Mouse (Mus musculus): ENCODE data around the gene Syne1. TPM values are rescaled to one million over a fixed set of nuclear protein-coding genes. Genes with fewer than 3 reads are reported as not detected.

Syne1 gene
- polyA plus RNA-seq, 1 experiment from 2014 or later = 7.8 TPM

GRCm38 (mm10) chr10:5116155-5116554 is 435.1 kb downstream of the Syne1 start:
- Histone ChIP-seq H3K4me3 (replicated peaks) (no peak overlapping the region), H3K4me1 (no peaks in the 10 kb centered on the region), H3K36me3 (peaks cover 13% of the 10 kb centered on the region; the same call in 1 of the 2 replicates), H3K27ac (no peak overlapping the region), H3K9me3 (no peaks in the 10 kb centered on the region), H3K27me3 (replicated peaks) (no peaks in the 10 kb centered on the region), H3K4me2 (no peak overlapping the region), H3K9ac (no peak overlapping the region)
- ATAC-seq (ENCODE audit: insufficient read depth, low FRiP score, low read depth) = no peak
- 89% methylated on average over 5 of the region's 5 CpGs for WGBS

- Histone ChIP-seq H3K4me2 (no peak overlapping the region), H3K27me3 (replicated peaks) (no peaks in the 10 kb centered on the region), H3K9me3 (no peaks in the 10 kb centered on the region), H3K4me3 (replicated peaks) (no peak overlapping the region), H3K27ac (no peak overlapping the region), H3K9ac (no peak overlapping the region), H3K4me1 (no peaks in the 10 kb centered on the region), H3K36me3 (peaks cover 19% of the 10 kb centered on the region; the same call in 1 of the 2 replicates)
- ATAC-seq (ENCODE audit: insufficient read depth, low FRiP score, low read depth) = no peak
- WGBS = 81% methylated on average over 5 of the region's 5 CpGs
Observed at GRCm38 (mm10) chr10:5110773-5111172, 440.5 kb downstream of the Syne1 start.

- Histone ChIP-seq H3K4me1 (no peaks in the 10 kb centered on the region), H3K9me3 (no peaks in the 10 kb centered on the region), H3K9ac (no peak overlapping the region), H3K4me3 (replicated peaks) (no peak overlapping the region), H3K27me3 (replicated peaks) (no peaks in the 10 kb centered on the region), H3K4me2 (no peak overlapping the region), H3K27ac (no peak overlapping the region), H3K36me3 (peaks cover 7% of the 10 kb centered on the region; the same call in 1 of the 2 replicates)
- WGBS = 66% methylated on average over 2 of the region's 2 CpGs
- ATAC-seq (ENCODE audit: insufficient read depth, low FRiP score, low read depth) = no peak
Observed at GRCm38 (mm10) chr10:5097754-5098137, 453.5 kb downstream of the Syne1 start.

GRCm38 (mm10) chr10:5096996-5097753 is 454.1 kb downstream of the Syne1 start:
- Histone ChIP-seq H3K9me3 (no peaks in the 10 kb centered on the region), H3K27me3 (replicated peaks) (no peaks in the 10 kb centered on the region), H3K4me1 (no peaks in the 10 kb centered on the region), H3K4me2 (no peak overlapping the region), H3K9ac (no peak overlapping the region), H3K4me3 (replicated peaks) (no peak overlapping the region), H3K36me3 (peaks cover 7% of the 10 kb centered on the region; the same call in 1 of the 2 replicates), H3K27ac (no peak overlapping the region)
- WGBS = 75% methylated on average over 10 of the region's 10 CpGs
- no peak for ATAC-seq (ENCODE audit: insufficient read depth, low FRiP score, low read depth)

GRCm38 (mm10) chr10:5089133-5089532 is 462.1 kb downstream of the Syne1 start:
- no peaks in the 10 kb centered on the region for H3K36me3 ChIP-seq
- H3K9me3 ChIP-seq = no peaks in the 10 kb centered on the region
- H3K4me2 ChIP-seq = no peak overlapping the region
- H3K9ac ChIP-seq = no peak overlapping the region
- H3K27me3 ChIP-seq (replicated peaks) = no peaks in the 10 kb centered on the region
- no peaks in the 10 kb centered on the region for H3K4me1 ChIP-seq
- no peak overlapping the region for H3K27ac ChIP-seq
- no peak for ATAC-seq (ENCODE audit: insufficient read depth, low FRiP score, low read depth)
- H3K4me3 ChIP-seq (replicated peaks) = no peak overlapping the region
- 89% methylated on average over 4 of the region's 4 CpGs for WGBS

GRCm38 (mm10) chr10:5087336-5087735 is 463.9 kb downstream of the Syne1 start:
- no peak overlapping the region for H3K27ac ChIP-seq
- H3K4me2 ChIP-seq = no peak overlapping the region
- no peak overlapping the region for H3K9ac ChIP-seq
- WGBS = 85% methylated on average over 7 of the region's 7 CpGs
- H3K36me3 ChIP-seq = 0 out of 2 replicates have a peak, but pooled peaks cover 3% of the 10 kb centered on the region
- ATAC-seq (ENCODE audit: insufficient read depth, low FRiP score, low read depth) = no peak
- no peaks in the 10 kb centered on the region for H3K27me3 ChIP-seq (replicated peaks)
- no peaks in the 10 kb centered on the region for H3K4me1 ChIP-seq
- H3K4me3 ChIP-seq (replicated peaks) = no peak overlapping the region
- no peaks in the 10 kb centered on the region for H3K9me3 ChIP-seq

- H3K4me1 ChIP-seq = no peaks in the 10 kb centered on the region
- H3K9ac ChIP-seq = no peak overlapping the region
- 0 out of 2 replicates have a peak, but pooled peaks cover 3% of the 10 kb centered on the region for H3K36me3 ChIP-seq
- H3K27me3 ChIP-seq (replicated peaks) = no peaks in the 10 kb centered on the region
- H3K4me2 ChIP-seq = no peak overlapping the region
- ATAC-seq (ENCODE audit: insufficient read depth, low FRiP score, low read depth) = no peak
- H3K4me3 ChIP-seq (replicated peaks) = no peak overlapping the region
- H3K9me3 ChIP-seq = no peaks in the 10 kb centered on the region
- WGBS = 85% methylated on average over 6 of the region's 6 CpGs
- H3K27ac ChIP-seq = no peak overlapping the region
Observed at GRCm38 (mm10) chr10:5086329-5086728, 465.0 kb downstream of the Syne1 start.

- Histone ChIP-seq H3K27ac (no peak overlapping the region), H3K9ac (no peak overlapping the region), H3K4me1 (no peaks in the 10 kb centered on the region), H3K27me3 (replicated peaks) (no peaks in the 10 kb centered on the region), H3K4me3 (replicated peaks) (no peak overlapping the region), H3K9me3 (no peaks in the 10 kb centered on the region), H3K36me3 (0 out of 2 replicates have a peak, but pooled peaks cover 3% of the 10 kb centered on the region), H3K4me2 (no peak overlapping the region)
- ATAC-seq (ENCODE audit: insufficient read depth, low FRiP score, low read depth) = no peak
- 80% methylated on average over 5 of the region's 5 CpGs for WGBS
Observed at GRCm38 (mm10) chr10:5085792-5086191, 465.5 kb downstream of the Syne1 start.

- 82% methylated on average over 6 of the region's 6 CpGs for WGBS
- Histone ChIP-seq H3K4me2 (no peak overlapping the region), H3K4me3 (replicated peaks) (no peak overlapping the region), H3K9me3 (no peaks in the 10 kb centered on the region), H3K27me3 (replicated peaks) (no peaks in the 10 kb centered on the region), H3K4me1 (no peaks in the 10 kb centered on the region), H3K9ac (no peak overlapping the region), H3K27ac (no peak overlapping the region), H3K36me3 (0 out of 2 replicates have a peak, but pooled peaks cover 3% of the 10 kb centered on the region)
- no peak for ATAC-seq (ENCODE audit: insufficient read depth, low FRiP score, low read depth)
Observed at GRCm38 (mm10) chr10:5083716-5084115, 467.6 kb downstream of the Syne1 start.

- Histone ChIP-seq H3K27me3 (replicated peaks) (no peaks in the 10 kb centered on the region), H3K36me3 (0 out of 2 replicates have a peak, but pooled peaks cover 3% of the 10 kb centered on the region), H3K9me3 (no peaks in the 10 kb centered on the region), H3K4me2 (no peak overlapping the region), H3K4me3 (replicated peaks) (no peak overlapping the region), H3K4me1 (no peaks in the 10 kb centered on the region), H3K9ac (no peak overlapping the region), H3K27ac (0 out of 2 replicates have a peak overlapping the region, but pooled peaks have one; percentile 40)
- 45% methylated on average over 9 of the region's 9 CpGs for WGBS
- ATAC-seq (ENCODE audit: insufficient read depth, low FRiP score, low read depth) = no peak
Observed at GRCm38 (mm10) chr10:5079945-5080468, 471.3 kb downstream of the Syne1 start.

- no peaks in the 10 kb centered on the region for H3K4me1 ChIP-seq
- H3K27ac ChIP-seq = no peak overlapping the region
- no peak overlapping the region for H3K9ac ChIP-seq
- H3K4me2 ChIP-seq = no peak overlapping the region
- H3K9me3 ChIP-seq = no peaks in the 10 kb centered on the region
- 91% methylated on average over 7 of the region's 7 CpGs for WGBS
- no peaks in the 10 kb centered on the region for H3K36me3 ChIP-seq
- no peak overlapping the region for H3K4me3 ChIP-seq (replicated peaks)
- ATAC-seq (ENCODE audit: insufficient read depth, low FRiP score, low read depth) = no peak
- H3K27me3 ChIP-seq (replicated peaks) = no peaks in the 10 kb centered on the region
Observed at GRCm38 (mm10) chr10:5075724-5076123, 475.6 kb downstream of the Syne1 start.

GRCm38 (mm10) chr10:5072054-5072453 is 479.2 kb downstream of the Syne1 start:
- no peak overlapping the region for H3K27ac ChIP-seq
- no peaks in the 10 kb centered on the region for H3K4me1 ChIP-seq
- 79% methylated on average over 8 of the region's 8 CpGs for WGBS
- no peaks in the 10 kb centered on the region for H3K27me3 ChIP-seq (replicated peaks)
- H3K4me2 ChIP-seq = no peak overlapping the region
- no peaks in the 10 kb centered on the region for H3K9me3 ChIP-seq
- H3K36me3 ChIP-seq = no peaks in the 10 kb centered on the region
- no peak for ATAC-seq (ENCODE audit: insufficient read depth, low FRiP score, low read depth)
- H3K4me3 ChIP-seq (replicated peaks) = no peak overlapping the region
- no peak overlapping the region for H3K9ac ChIP-seq
